Mouse (Mus musculus): ENCODE results near the gene Kif9.

DNA sequence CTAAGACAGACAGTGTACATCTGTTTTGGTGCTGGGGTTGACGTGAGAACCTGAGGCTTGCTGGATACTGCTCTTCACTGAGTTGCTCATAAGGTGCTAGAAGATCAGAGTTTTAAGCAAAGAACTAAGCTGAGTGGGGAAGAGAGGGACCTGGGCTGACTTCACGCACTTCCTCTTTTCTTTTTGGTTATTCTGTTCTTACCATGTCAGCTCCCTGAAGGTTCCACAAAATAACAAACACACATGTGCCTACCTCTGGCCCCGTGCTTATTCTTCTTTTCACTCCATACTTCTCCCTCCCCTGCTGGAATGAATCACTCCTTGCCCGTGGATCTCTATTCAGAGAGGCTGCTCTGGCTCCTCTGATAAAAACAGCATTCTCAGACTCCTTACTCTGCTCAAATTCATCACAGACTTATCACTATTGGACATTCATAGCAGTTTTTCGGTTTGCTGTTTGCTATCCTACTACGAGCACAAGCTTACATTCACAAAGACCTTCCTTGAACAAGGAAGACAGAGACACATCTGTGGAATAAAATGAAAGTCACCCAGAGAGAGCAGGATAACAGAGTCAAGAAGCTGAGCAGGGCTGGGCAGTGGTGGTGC is 12.7 kb upstream of the Kif9 start:
- no peak for TF ChIP-seq CEBPB (IDR thresholded peaks at IDR 0.05; ENCODE audit: insufficient read depth, poor library complexity, severe bottlenecking)
- no peak for TF ChIP-seq MAX (IDR thresholded peaks at IDR 0.05; ENCODE audit: low read depth)
- no peak for TF ChIP-seq TCF12 (IDR thresholded peaks at IDR 0.05; ENCODE audit: insufficient read depth, poor library complexity, severe bottlenecking)
- no peak for TF ChIP-seq POLR2A (IDR thresholded peaks at IDR 0.05; ENCODE audit: insufficient read length, low read depth)
- no peak for TF ChIP-seq MYOD1 (IDR thresholded peaks at IDR 0.05; ENCODE audit: control insufficient read depth in 1 of 3, insufficient read length in 2 of 3, low read depth in 2 of 3)
- TF ChIP-seq USF1 (IDR thresholded peaks at IDR 0.05; ENCODE audit: low read depth): no peak
